Mouse (Mus musculus): ENCODE data around the gene Abcb11.

The Abcb11 gene

DNA sequence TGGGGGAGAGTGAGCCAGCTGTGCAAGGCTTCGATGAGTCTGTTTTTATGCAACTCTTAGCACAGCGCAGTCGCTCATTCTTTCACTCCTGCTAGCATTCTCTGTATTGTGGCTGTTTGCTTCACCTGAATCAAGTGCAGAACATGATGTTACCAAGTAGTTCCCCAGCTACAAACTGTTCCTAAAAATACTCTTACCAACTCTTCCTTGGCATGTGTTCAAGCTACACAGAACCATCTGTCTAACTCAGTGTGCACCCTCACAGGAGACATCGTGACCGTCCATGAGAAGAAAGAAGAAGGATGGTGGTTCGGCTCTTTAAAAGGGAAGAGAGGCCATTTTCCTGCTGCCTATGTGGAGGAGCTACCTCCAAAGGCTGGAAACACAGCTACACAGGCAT lies 153.7 kb downstream of the Abcb11 start:
- DNase-seq (ENCODE audit: low spot score in 2 of 2) = peak; percentile 22 to 54

All from left cerebral cortex, adult 9 months (tissue).